Mouse (Mus musculus) forebrain, postnatal 0 days (tissue): ENCODE measurements around the gene Hic1. TPM values are rescaled to one million over a fixed set of nuclear protein-coding genes. Genes with fewer than 3 reads are reported as not detected.
A peak's percentile ranks its signal among the peaks of the same experiment; 100 is the strongest.

Experiments
- ATAC-seq: fragments of 200-750 bp; cut with Nextera tagmentation; 2 replicates; pipeline ENCODE4 v1.8.0; 2017; ENCODE audit warnings: mild to moderate bottlenecking, moderate library complexity
- DNase-seq: peaks from one replicate; pipeline ENCODE4 v3.0.0-alpha.2; 2015
- H3K27ac ChIP-seq: fragments of 300-500 bp; sonication (generic); 2 replicates; pipeline ENCODE4 v1.5.1; 2014; ENCODE audit warnings: low read depth, mild to moderate bottlenecking, antibody characterized with exemption, low read length, moderate library complexity, mixed read lengths
- H3K27me3 ChIP-seq: fragments of 300-500 bp; sonication (generic); 2 replicates; pipeline ENCODE4 v1.6.1; 2014; ENCODE audit warnings: mild to moderate bottlenecking, low read length, mixed read lengths; ENCODE audit not compliant: insufficient read depth
- H3K36me3 ChIP-seq: fragments of 300-500 bp; sonication (generic); 2 replicates; pipeline ENCODE4 v1.6.1; 2014; ENCODE audit warnings: mild to moderate bottlenecking, moderate library complexity; ENCODE audit not compliant: insufficient read depth
- H3K4me1 ChIP-seq: fragments of 300-500 bp; sonication (generic); 2 replicates; pipeline ENCODE4 v1.6.1; 2014; ENCODE audit warnings: antibody characterized with exemption; ENCODE audit not compliant: insufficient read depth
- H3K4me2 ChIP-seq: fragments of 300-500 bp; sonication (generic); 2 replicates; pipeline ENCODE4 v1.6.1; 2014; ENCODE audit warnings: low read depth, mild to moderate bottlenecking, moderate library complexity
- H3K4me3 ChIP-seq: fragments of 300-500 bp; sonication (generic); 2 replicates; pipeline ENCODE4 v1.5.1; 2014; ENCODE audit warnings: low read depth, low read length, mixed read lengths
- H3K9ac ChIP-seq: fragments of 300-500 bp; sonication (generic); 2 replicates; pipeline ENCODE4 v1.6.1; 2014; ENCODE audit warnings: mild to moderate bottlenecking
- H3K9me3 ChIP-seq: fragments of 300-500 bp; sonication (generic); 2 replicates; pipeline ENCODE4 v1.6.1; 2016; ENCODE audit warnings: low read length
- CTCF ChIP-seq: sonication (generic); IDR thresholded peaks from 2 replicates; pipeline ENCODE4 v1.5.1; 2016; ENCODE audit warnings: antibody characterized with exemption, control low read depth, low read depth
- WGBS: fragments of 180-500 bp; shearing (Covaris S2); extraction: QIAGEN DNeasy Blood & Tissue Kit; methylation state at CpG from one replicate; pipeline ENCODE4 v1.1.7; 2014; 5-methylcytosine and 5-hydroxymethylcytosine counted together
- polyA plus RNA-seq: library from polyadenylated mRNA; unstranded; fragments of >200 nt; fragmentation: Nextera tagmentation; extraction: Ambion mirVana; gene quantifications from 2 replicates; pipeline ENCODE4 v1.2.1, GENCODE M21; 2015
- total RNA-seq: library from RNA; depleted of rRNA; stranded (reverse); fragments of >200 nt; gene quantifications from 2 replicates; pipeline ENCODE4 v1.2.3, GENCODE M21; 2014; rRNA removed

The Hic1 gene
- total RNA-seq (4.2 and 4.5 TPM in 2 replicates), polyA plus RNA-seq (1.7 TPM in 2 replicates)

GRCm38 (mm10) chr11:75169405-75170080, at the start of gene Hic1:
Gene Hic1, minus strand, starts transcription at chr11:75169519.
- Histone ChIP-seq H3K27me3 (peaks cover 37% of the 10 kb centered on the region), H3K36me3 (no peaks in the 10 kb centered on the region), H3K9me3 (no peaks in the 10 kb centered on the region), H3K4me1 (0 out of 2 replicates have a peak, but pooled peaks cover 4% of the 10 kb centered on the region), H3K4me3 (peak within 1 kb of the TSS; percentile 46), H3K4me2 (peak within 1 kb of the TSS; percentile 81), H3K27ac (peak within 1 kb of the TSS; percentile 36; the same call in 1 of the 2 replicates), H3K9ac (peak within 1 kb of the TSS; percentile 48)
- 5% methylated on average over 23 of the region's 23 CpGs for WGBS
- no peak for ATAC-seq
- no peak for DNase-seq
- TF ChIP-seq CTCF, result no peak

- Histone ChIP-seq H3K36me3 (no peaks in the 10 kb centered on the region), H3K4me2 (peak overlapping the region; percentile 48), H3K27me3 (no peaks in the 10 kb centered on the region), H3K4me3 (peak overlapping the region; percentile 25), H3K4me1 (peaks cover 18% of the 10 kb centered on the region), H3K9me3 (no peaks in the 10 kb centered on the region), H3K27ac (no peak overlapping the region), H3K9ac (peak overlapping the region; percentile 37; the same call in 1 of the 2 replicates)
- DNase-seq (no peak), ATAC-seq (no peak)
- no peak for TF ChIP-seq CTCF
- 26% methylated on average over 12 of the region's 13 CpGs for WGBS
Observed at GRCm38 (mm10) chr11:75214081-75214950, 45.0 kb upstream of the Hic1 start.

GRCm38 (mm10) chr11:75213372-75214080, 44.2 kb upstream of the Hic1 start:
- peak overlapping the region; percentile 48 for H3K4me2 ChIP-seq
- no peaks in the 10 kb centered on the region for H3K9me3 ChIP-seq
- no peak overlapping the region for H3K27ac ChIP-seq
- H3K27me3 ChIP-seq, result no peaks in the 10 kb centered on the region
- H3K9ac ChIP-seq, result peak overlapping the region; percentile 37; the same call in 1 of the 2 replicates
- ATAC-seq, result peak; percentile 60; the same call in 1 of the 2 replicates
- peak; percentile 38 for DNase-seq
- H3K4me1 ChIP-seq, result peaks cover 18% of the 10 kb centered on the region
- 3% methylated on average over 32 of the region's 35 CpGs for WGBS
- H3K4me3 ChIP-seq, result peak overlapping the region; percentile 25
- TF ChIP-seq CTCF, result no peak
- no peaks in the 10 kb centered on the region for H3K36me3 ChIP-seq

GRCm38 (mm10) chr11:75212876-75213275, 43.6 kb upstream of the Hic1 start:
- Histone ChIP-seq H3K36me3 (no peaks in the 10 kb centered on the region), H3K4me3 (no peak overlapping the region), H3K4me2 (no peak overlapping the region), H3K27ac (no peak overlapping the region), H3K4me1 (peaks cover 18% of the 10 kb centered on the region), H3K27me3 (no peaks in the 10 kb centered on the region), H3K9ac (no peak overlapping the region), H3K9me3 (no peaks in the 10 kb centered on the region)
- WGBS, result 42% methylated on average over 3 of the region's 3 CpGs
- DNase-seq (no peak), ATAC-seq (no peak)
- TF ChIP-seq CTCF, result no peak

- WGBS, result 41% methylated on average over 8 of the region's 8 CpGs
- H3K4me2 ChIP-seq, result no peak overlapping the region
- DNase-seq, result peak; percentile 56
- no peaks in the 10 kb centered on the region for H3K9me3 ChIP-seq
- H3K27ac ChIP-seq, result peak overlapping the region; percentile 45; the same call in 1 of the 2 replicates
- no peak overlapping the region for H3K9ac ChIP-seq
- no peak for TF ChIP-seq CTCF
- no peaks in the 10 kb centered on the region for H3K36me3 ChIP-seq
- H3K4me1 ChIP-seq, result peaks cover 18% of the 10 kb centered on the region
- H3K27me3 ChIP-seq, result no peaks in the 10 kb centered on the region
- ATAC-seq, result peak; percentile 62
- H3K4me3 ChIP-seq, result no peak overlapping the region
Observed at GRCm38 (mm10) chr11:75212031-75212667, 42.8 kb upstream of the Hic1 start.

GRCm38 (mm10) chr11:75210755-75211154, 41.4 kb upstream of the Hic1 start:
- Histone ChIP-seq H3K9me3 (no peaks in the 10 kb centered on the region), H3K9ac (no peak overlapping the region), H3K27ac (no peak overlapping the region), H3K4me3 (no peak overlapping the region), H3K4me1 (peaks cover 18% of the 10 kb centered on the region), H3K4me2 (no peak overlapping the region), H3K27me3 (no peaks in the 10 kb centered on the region), H3K36me3 (no peaks in the 10 kb centered on the region)
- ATAC-seq (no peak), DNase-seq (no peak)
- no peak for TF ChIP-seq CTCF
- 47% methylated on average over 6 of the region's 6 CpGs for WGBS
